Mouse (Mus musculus) retina, adult 2 months (tissue): ENCODE data around the gene Ndufaf8.

Experiments used
- DNase-seq: peaks from one replicate; pipeline ENCODE4 v3.0.0-alpha.2; 2012; ENCODE audit warnings: low read depth, low spot score

Ndufaf8 gene

GRCm38 (mm10) chr11:120098588-120099511 lies at the start of gene Ndufaf8, which contains the start of gene Tepsin:
Gene Ndufaf8 (plus strand): TSS chr11:120098928.
Gene Tepsin (minus strand): TSS chr11:120098731.
- peak; percentile 97 for DNase-seq

- DNase-seq = no peak
Observed at GRCm38 (mm10) chr11:120049067-120049466, 49.7 kb upstream of the Ndufaf8 start.

- DNase-seq = no peak
Observed at GRCm38 (mm10) chr11:120051124-120051811, 47.5 kb upstream of the Ndufaf8 start.

- no peak for DNase-seq
Observed at GRCm38 (mm10) chr11:120052274-120052673, 46.5 kb upstream of the Ndufaf8 start.

- no peak for DNase-seq
Observed at GRCm38 (mm10) chr11:120053846-120054245, 44.9 kb upstream of the Ndufaf8 start.

GRCm38 (mm10) chr11:120055953-120056732 lies 42.6 kb upstream of the Ndufaf8 start:
- DNase-seq = no peak

GRCm38 (mm10) chr11:120060634-120061033 lies 38.1 kb upstream of the Ndufaf8 start:
- DNase-seq = no peak

GRCm38 (mm10) chr11:120063326-120063725 lies 35.4 kb upstream of the Ndufaf8 start:
- no peak for DNase-seq

GRCm38 (mm10) chr11:120064006-120064667 lies 34.6 kb upstream of the Ndufaf8 start:
- no peak for DNase-seq

- no peak for DNase-seq
Observed at GRCm38 (mm10) chr11:120064668-120065040, 34.1 kb upstream of the Ndufaf8 start.

GRCm38 (mm10) chr11:120065291-120065690 lies 33.4 kb upstream of the Ndufaf8 start:
- no peak for DNase-seq

GRCm38 (mm10) chr11:120067834-120068233 lies 30.9 kb upstream of the Ndufaf8 start:
- DNase-seq = no peak

- DNase-seq = no peak
Observed at GRCm38 (mm10) chr11:120069261-120069660, 29.5 kb upstream of the Ndufaf8 start.

GRCm38 (mm10) chr11:120070286-120070930 lies 28.3 kb upstream of the Ndufaf8 start:
- no peak for DNase-seq

GRCm38 (mm10) chr11:120071065-120071464 lies 27.7 kb upstream of the Ndufaf8 start:
- DNase-seq = no peak

GRCm38 (mm10) chr11:120071731-120072320 lies 26.9 kb upstream of the Ndufaf8 start:
- DNase-seq = no peak

GRCm38 (mm10) chr11:120072986-120073647 lies 25.6 kb upstream of the Ndufaf8 start:
- DNase-seq = no peak

- no peak for DNase-seq
Observed at GRCm38 (mm10) chr11:120076191-120076590, 22.5 kb upstream of the Ndufaf8 start.

- DNase-seq = no peak
Observed at GRCm38 (mm10) chr11:120080282-120080681, 18.4 kb upstream of the Ndufaf8 start.
